Mouse (Mus musculus): Measurements from ENCODE around the gene Stat5b.

DNA sequence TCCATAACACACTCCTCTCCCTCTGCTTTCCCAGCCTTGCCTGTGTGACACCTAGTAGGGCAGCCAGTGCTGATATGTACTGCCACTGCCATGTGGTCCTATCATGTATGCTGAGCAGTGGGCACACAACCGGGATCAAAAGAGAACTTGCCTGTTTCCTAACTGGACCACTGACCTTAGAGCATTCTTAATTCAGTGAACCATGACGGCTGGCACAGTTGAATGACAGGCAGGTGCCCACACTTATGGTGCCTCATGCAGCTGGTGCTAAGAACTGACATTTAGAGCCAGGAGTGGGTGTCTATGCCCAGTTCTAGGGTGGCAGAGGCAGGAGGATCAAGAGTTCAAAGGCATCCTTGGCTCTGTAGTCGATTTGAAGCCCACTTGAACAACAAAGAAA is 25.2 kb upstream of the Stat5b start:
- TF ChIP-seq CTCF (IDR thresholded peaks at IDR 0.05; ENCODE audit: low read depth): no peak
- TF ChIP-seq EP300 (optimal IDR thresholded peaks at IDR 0.05): no peak
